Mouse (Mus musculus) liver, embryonic 14.5 days (tissue): ENCODE measurements around the gene Fam241b. TPM values are rescaled to one million over a fixed set of nuclear protein-coding genes. Genes with fewer than 3 reads are reported as not detected.

Experiments
- ATAC-seq: fragments of 200-750 bp; cut with Nextera tagmentation; 2 replicates; pipeline ENCODE4 v1.8.0; 2017; ENCODE audit warnings: moderate number of reproducible peaks, mild to moderate bottlenecking, moderate library complexity; ENCODE audit not compliant: insufficient read depth
- DNase-seq, 3 experiments: peaks; one replicate each; pipeline ENCODE4 v3.0.0-alpha.2; 2012 to 2013; ENCODE audit warnings: low read depth in 3 of 3, low spot score in 3 of 3
- H3K27ac ChIP-seq: fragments of 300-500 bp; sonication (generic); 2 replicates; pipeline ENCODE4 v1.5.1; 2014; ENCODE audit warnings: moderate library complexity, mild to moderate bottlenecking, control low read depth, inconsistent platforms
- H3K27me3 ChIP-seq: fragments of 300-500 bp; sonication (generic); 2 replicates; pipeline ENCODE4 v1.6.1; 2014; ENCODE audit warnings: mild to moderate bottlenecking, low read length, moderate library complexity; ENCODE audit not compliant: control insufficient read depth, insufficient read depth
- H3K36me3 ChIP-seq: fragments of 300-500 bp; sonication (generic); replicated peaks from 2 replicates; pipeline ENCODE4 v1.6.1; 2014; ENCODE audit warnings: low read depth; ENCODE audit not compliant: control insufficient read depth, insufficient read depth
- H3K4me1 ChIP-seq, 2 experiments: fragments of 200-500 bp in 1 of 2; fragments of 300-500 bp in 1 of 2; sonication (generic) in 1 of 2; replicated peaks; 2 replicates each; pipeline ENCODE4 v1.6.1; 2012 to 2014; ENCODE audit warnings: antibody characterized with exemption in 1 of 2, inconsistent platforms in 1 of 2, low read length in 1 of 2; ENCODE audit not compliant: control insufficient read depth in 2 of 2, insufficient read depth in 2 of 2
- H3K4me2 ChIP-seq: fragments of 300-500 bp; sonication (generic); 2 replicates; pipeline ENCODE4 v1.6.1; 2014; ENCODE audit warnings: low read depth, mild to moderate bottlenecking, control low read depth, moderate library complexity
- H3K4me3 ChIP-seq, 2 experiments: fragments of 200-500 bp in 1 of 2; fragments of 300-500 bp in 1 of 2; sonication (generic) in 1 of 2; 2 replicates each; pipeline ENCODE4 v1.5.1; 2012 to 2014; ENCODE audit warnings: low read depth in 2 of 2, low read length in 2 of 2, mild to moderate bottlenecking in 2 of 2, control low read depth in 1 of 2, inconsistent platforms in 1 of 2, moderate library complexity in 1 of 2; ENCODE audit not compliant: insufficient read depth in 1 of 2
- H3K9ac ChIP-seq: fragments of 300-500 bp; sonication (generic); replicated peaks from 2 replicates; pipeline ENCODE4 v1.6.1; 2014; ENCODE audit warnings: mild to moderate bottlenecking, control low read depth, moderate library complexity
- H3K9me3 ChIP-seq: fragments of 300-500 bp; sonication (generic); 2 replicates; pipeline ENCODE4 v1.6.1; 2016; ENCODE audit warnings: low read length, mixed read lengths; ENCODE audit not compliant: control insufficient read depth
- CTCF ChIP-seq: IDR thresholded peaks from 2 replicates; pipeline ENCODE4 v1.5.1; 2016; ENCODE audit warnings: antibody characterized with exemption, low read depth, control low read depth
- EP300 ChIP-seq: IDR thresholded peaks from 2 replicates; pipeline ENCODE4 v1.6.1; 2016; ENCODE audit warnings: antibody characterized with exemption, low read depth
- WGBS: fragments of 180-500 bp; shearing (Covaris S2); extraction: QIAGEN DNeasy Blood & Tissue Kit; methylation state at CpG from one replicate; pipeline ENCODE4 v1.1.7; 2014; ENCODE audit not compliant: insufficient replicate concordance; 5-methylcytosine and 5-hydroxymethylcytosine counted together
- polyA plus RNA-seq, 2 experiments: library from polyadenylated mRNA; depleted of rRNA in 1 of 2; stranded (reverse) in 1 of 2; unstranded in 1 of 2; fragments of >200 nt; fragmentation: Nextera tagmentation in 1 of 2; extraction: Ambion mirVana in 1 of 2; gene quantifications; 2 replicates each; pipeline versions ENCODE4 v1.2.1 to v1.2.3; 2012 to 2014

Fam241b gene
- polyA plus RNA-seq, 2 experiments, result 0.20 to 0.27 TPM

GRCm38 (mm10) chr10:62101504-62102439, 41.9 kb downstream of the Fam241b start:
- TF ChIP-seq CTCF (peak; percentile 79), EP300 (no peak)
- H3K9me3 ChIP-seq, result no peaks in the 10 kb centered on the region
- 6% methylated on average over 7 of the region's 7 CpGs for WGBS
- no peak overlapping the region for H3K4me3 ChIP-seq
- no peak overlapping the region for H3K27ac ChIP-seq
- H3K4me2 ChIP-seq, result no peak overlapping the region
- H3K27me3 ChIP-seq, result no peaks in the 10 kb centered on the region
- H3K4me1 ChIP-seq, result no peaks in the 10 kb centered on the region
- no peaks in the 10 kb centered on the region for H3K36me3 ChIP-seq
- DNase-seq, result peak; percentile 2 to 20 (median 14)
- H3K9ac ChIP-seq, result no peak overlapping the region
- no peak for ATAC-seq

- 46% methylated on average over 10 of the region's 10 CpGs for WGBS
- Histone ChIP-seq H3K27ac (no peak overlapping the region), H3K4me3 (no peak overlapping the region), H3K4me2 (no peak overlapping the region), H3K36me3 (no peaks in the 10 kb centered on the region), H3K9ac (no peak overlapping the region), H3K27me3 (no peaks in the 10 kb centered on the region), H3K9me3 (no peaks in the 10 kb centered on the region), H3K4me1 (no peaks in the 10 kb centered on the region)
- TF ChIP-seq CTCF, result no peak
- TF ChIP-seq EP300, result no peak
- DNase-seq, result no peak
- no peak for ATAC-seq
Observed at GRCm38 (mm10) chr10:62099749-62100403, 43.8 kb downstream of the Fam241b start.

- H3K9me3 ChIP-seq, result no peaks in the 10 kb centered on the region
- H3K36me3 ChIP-seq, result no peaks in the 10 kb centered on the region
- TF ChIP-seq CTCF, result no peak
- TF ChIP-seq EP300, result no peak
- H3K27ac ChIP-seq, result no peak overlapping the region
- 52% methylated on average over 6 of the region's 6 CpGs for WGBS
- H3K9ac ChIP-seq, result no peak overlapping the region
- ATAC-seq, result no peak
- H3K4me1 ChIP-seq, result no peaks in the 10 kb centered on the region
- no peak for DNase-seq
- no peak overlapping the region for H3K4me3 ChIP-seq
- no peak overlapping the region for H3K4me2 ChIP-seq
- H3K27me3 ChIP-seq, result no peaks in the 10 kb centered on the region
Observed at GRCm38 (mm10) chr10:62094401-62094800, 49.3 kb downstream of the Fam241b start.

- no peak overlapping the region for H3K4me3 ChIP-seq
- 31% methylated on average over 7 of the region's 7 CpGs for WGBS
- no peak overlapping the region for H3K27ac ChIP-seq
- DNase-seq (no peak), ATAC-seq (no peak)
- TF ChIP-seq CTCF (no peak), EP300 (no peak)
- no peaks in the 10 kb centered on the region for H3K9me3 ChIP-seq
- no peaks in the 10 kb centered on the region for H3K4me1 ChIP-seq
- H3K27me3 ChIP-seq, result no peaks in the 10 kb centered on the region
- H3K36me3 ChIP-seq, result no peaks in the 10 kb centered on the region
- H3K9ac ChIP-seq, result no peak overlapping the region
- H3K4me2 ChIP-seq, result no peak overlapping the region
Observed at GRCm38 (mm10) chr10:62093903-62094302, 49.8 kb downstream of the Fam241b start.

- no peak overlapping the region for H3K4me3 ChIP-seq
- DNase-seq, result no peak
- no peak for TF ChIP-seq CTCF
- no peak for TF ChIP-seq EP300
Observed at GRCm38 (mm10) chr10:62089486-62089885, 54.2 kb downstream of the Fam241b start.

More at GRCm38 (mm10) chr10:62089486-62089885, 54.2 kb downstream of the Fam241b start:
- Histone ChIP-seq H3K36me3 (no peaks in the 10 kb centered on the region), H3K27me3 (no peaks in the 10 kb centered on the region), H3K9ac (no peak overlapping the region), H3K4me2 (no peak overlapping the region), H3K27ac (no peak overlapping the region), H3K4me1 (no peaks in the 10 kb centered on the region), H3K9me3 (no peaks in the 10 kb centered on the region)
- no peak for ATAC-seq
